ENCODE assay signal across 10 mouse cellular contexts in genomic region chr3:105957235-105957634, GRCm38 (mm10). TPM values are rescaled to one million over a fixed set of nuclear protein-coding genes. Genes with fewer than 3 reads are reported as not detected.
DNase-seq lines count a peak whose midpoint lies in the region; ATAC-seq lines count a peak whose summit lies in the region.
"Had no signal": no experiment of that assay in that cellular context is flagged by ENCODE, and none has a peak within 500 bp of the region (broad histone marks: within the 10 kb centered on the region; RNA-seq: fewer than 3 reads in every experiment).

No protein-coding gene starts in this region.

- H3K4me1 ChIP-seq in heart, embryonic 14.5 days (ENCODE audit: control insufficient read depth in 2 of 2, insufficient read depth in 2 of 2, low read length in 2 of 2), result peaks cover 0 to 31% of the 10 kb centered on the region in 2 experiments; a peak in 2 of 4 replicates
- peaks cover 31% of the 10 kb centered on the region for H3K4me1 ChIP-seq in liver, embryonic 15.5 days (replicated peaks)

- no peaks in the 10 kb centered on the region for H3K27me3 ChIP-seq in heart, embryonic 14.5 days (ENCODE audit: control insufficient read depth, insufficient read depth, low read length)
- H3K27me3 ChIP-seq in liver, embryonic 15.5 days, result no peaks in the 10 kb centered on the region

- H3K27ac ChIP-seq in heart, embryonic 14.5 days (replicated peaks in 1 of 2; ENCODE audit: control insufficient read depth in 1 of 2, insufficient read depth in 1 of 2, low read depth in 2 of 2, low read length in 2 of 2), result no peak overlapping the region
- H3K27ac ChIP-seq in liver, embryonic 15.5 days (replicated peaks), result no peak overlapping the region

- WGBS in heart, embryonic 14.5 days, result 88% methylated on average over 1 of the region's 1 CpGs
- WGBS in liver, embryonic 15.5 days (ENCODE audit: insufficient replicate concordance), result 78% methylated on average over 1 of the region's 1 CpGs

- H3K9me3 ChIP-seq in heart, embryonic 14.5 days (ENCODE audit: control insufficient read depth, low read length), result no peaks in the 10 kb centered on the region
- H3K9me3 ChIP-seq in liver, embryonic 15.5 days (replicated peaks), result no peaks in the 10 kb centered on the region

- peak overlapping the region; percentile 99; the same call in 1 of the 2 replicates for H3K9ac ChIP-seq in heart, embryonic 14.5 days (ENCODE audit: low read length)
- H3K9ac ChIP-seq in liver, embryonic 15.5 days, result no peak overlapping the region

- H3K4me2 ChIP-seq in heart, embryonic 14.5 days (ENCODE audit: low read length), result peak overlapping the region; percentile 80
- peak overlapping the region; percentile 91 for H3K4me2 ChIP-seq in liver, embryonic 15.5 days

- DNase-seq in heart, postnatal 10 days, result no peak
- DNase-seq in 416B (ENCODE audit: low read depth), result peak; percentile 40
- DNase-seq in adipocyte (ENCODE audit: low spot score), result peak; percentile 18
- no peak for DNase-seq in c-Kit-positive CD71-positive TER-119-positive erythroid progenitor cells, embryonic 14.5 days (ENCODE audit: low spot score)
- no peak for DNase-seq in urinary bladder, postnatal 4 days (ENCODE audit: low spot score in 2 of 2)
- no peak for DNase-seq in gastrocnemius, postnatal 14 days
- DNase-seq: kidney, postnatal 36 days; lung, postnatal 14 days had no signal

- ATAC-seq in heart, embryonic 14.5 days (ENCODE audit: insufficient number of reproducible peaks, insufficient read depth, low FRiP score, low read depth), result no peak
- ATAC-seq in liver, embryonic 15.5 days (ENCODE audit: insufficient read depth), result no peak

- intact Hi-C loops in heart, postnatal 10 days (cut with DNase I), result loop anchor here (5.0 kb wide), 1 partner anchor 280 kb away; no protein-coding TSS in a partner anchor
- intact Hi-C loops in gastrocnemius, postnatal 14 days (cut with DNase I; ENCODE audit: low total_unique reads), result no loop called here

- H3K4me3 ChIP-seq in heart, embryonic 14.5 days (ENCODE audit: control insufficient read depth in 1 of 2, insufficient read depth in 1 of 2, low read depth in 1 of 2, low read length in 2 of 2), result peak overlapping the region in 1 of 2 experiments; percentile 91; a peak in 2 of 4 replicates
- 0 out of 2 replicates have a peak overlapping the region, but pooled peaks have one; percentile 76 for H3K4me3 ChIP-seq in liver, embryonic 15.5 days (replicated peaks)

- H3K36me3 ChIP-seq in heart, embryonic 14.5 days (ENCODE audit: control insufficient read depth, insufficient read depth, low read length), result peaks cover 70% of the 10 kb centered on the region
- peaks cover 54% of the 10 kb centered on the region for H3K36me3 ChIP-seq in liver, embryonic 15.5 days (replicated peaks)

RNA-seq across cellular contexts. Expression of gene Wdr77, which starts 1.9 kb away (rescaled TPM):
- 83.4 and 91.9 TPM in 2 replicates for polyA plus RNA-seq in heart, embryonic 14.5 days (2014; fragmentation: Nextera tagmentation; extraction: Ambion mirVana)
- total RNA-seq in heart, postnatal 10 days (2021), result 10 to 100 TPM; 47.7 to 54.4 TPM
- 39.8 and 41.1 TPM in 2 replicates for polyA plus RNA-seq in liver, embryonic 15.5 days (2015; fragmentation: Nextera tagmentation; extraction: Ambion mirVana)
- total RNA-seq in gastrocnemius, postnatal 14 days (2021), result 10 to 100 TPM; 30.2 to 38.2 TPM

RNA-seq across cellular contexts. Expression of gene Atp5f1, which starts 2.7 kb away (rescaled TPM):
- 903 and 907 TPM in 2 replicates for polyA plus RNA-seq in heart, embryonic 14.5 days (2014; fragmentation: Nextera tagmentation; extraction: Ambion mirVana)
- 100 to 1,000 TPM; 916 to 930 TPM for total RNA-seq in heart, postnatal 10 days (2021)
- 286 and 308 TPM in 2 replicates for polyA plus RNA-seq in liver, embryonic 15.5 days (2015; fragmentation: Nextera tagmentation; extraction: Ambion mirVana)
- 100 to 1,000 TPM; 598 to 698 TPM for total RNA-seq in gastrocnemius, postnatal 14 days (2021)

RNA-seq across cellular contexts. Expression of gene Ovgp1, which starts 16.3 kb away (rescaled TPM):
- 1.2 and 1.8 TPM in 2 replicates for polyA plus RNA-seq in heart, embryonic 14.5 days (2014; fragmentation: Nextera tagmentation; extraction: Ambion mirVana)
- total RNA-seq in heart, postnatal 10 days (2021), result under 1 TPM; 0.15 to 0.24 TPM
- 0.36 and 0.74 TPM in 2 replicates for polyA plus RNA-seq in liver, embryonic 15.5 days (2015; fragmentation: Nextera tagmentation; extraction: Ambion mirVana)
- under 1 TPM; 0.60 to 0.86 TPM for total RNA-seq in gastrocnemius, postnatal 14 days (2021)

RNA-seq across cellular contexts. Expression of gene I830077J02Rik, which starts 24.8 kb away (rescaled TPM):
- 1.5 and 1.8 TPM in 2 replicates for polyA plus RNA-seq in heart, embryonic 14.5 days (2014; fragmentation: Nextera tagmentation; extraction: Ambion mirVana)
- 1 to 10 TPM in 1 of 2 experiments, under 1 TPM in 1; 0.69 to 1.3 TPM for total RNA-seq in heart, postnatal 10 days (2021)
- polyA plus RNA-seq in liver, embryonic 15.5 days (2015; fragmentation: Nextera tagmentation; extraction: Ambion mirVana), result 3.2 and 3.5 TPM in 2 replicates
- total RNA-seq in gastrocnemius, postnatal 14 days (2021), result under 1 TPM; 0.44 to 0.74 TPM

RNA-seq across cellular contexts. Expression of gene Pifo, which starts 57.2 kb away (rescaled TPM):
- polyA plus RNA-seq in heart, embryonic 14.5 days (2014; fragmentation: Nextera tagmentation; extraction: Ambion mirVana), result not detected in 2 replicates
- total RNA-seq in heart, postnatal 10 days (2021), result not detected
- not detected in 2 replicates for polyA plus RNA-seq in liver, embryonic 15.5 days (2015; fragmentation: Nextera tagmentation; extraction: Ambion mirVana)
- not detected for total RNA-seq in gastrocnemius, postnatal 14 days (2021)

Comparison
In these comparisons a context has a peak if more than half of its experiments do, and no peak if none do; other contexts are left out.
1. DNase-seq: peak in 416B (single experiment) and adipocyte (single experiment); none in heart, postnatal 10 days (0 of 2), c-Kit-positive CD71-positive TER-119-positive erythroid progenitor cells, embryonic 14.5 days (single experiment), urinary bladder, postnatal 4 days (0 of 2) and gastrocnemius, postnatal 14 days (single experiment).